Mouse (Mus musculus) testis, adult 2 months (tissue): ENCODE results near the gene Rassf4.

Experiments
- CTCF ChIP-seq: fragments of 200-500 bp; IDR thresholded peaks from 2 replicates; pipeline ENCODE4 v1.5.1; 2012; ENCODE audit warnings: low read depth, mild to moderate bottlenecking, inconsistent platforms, low read length, moderate library complexity; ENCODE audit not compliant: control insufficient read depth, insufficient read depth, insufficient replicate concordance
- POLR2A ChIP-seq: fragments of 200-500 bp; IDR thresholded peaks from 2 replicates; pipeline ENCODE4 v1.6.1; 2012; ENCODE audit warnings: low read depth, mild to moderate bottlenecking, inconsistent platforms, low read length, moderate library complexity; ENCODE audit not compliant: control insufficient read depth

DNA sequence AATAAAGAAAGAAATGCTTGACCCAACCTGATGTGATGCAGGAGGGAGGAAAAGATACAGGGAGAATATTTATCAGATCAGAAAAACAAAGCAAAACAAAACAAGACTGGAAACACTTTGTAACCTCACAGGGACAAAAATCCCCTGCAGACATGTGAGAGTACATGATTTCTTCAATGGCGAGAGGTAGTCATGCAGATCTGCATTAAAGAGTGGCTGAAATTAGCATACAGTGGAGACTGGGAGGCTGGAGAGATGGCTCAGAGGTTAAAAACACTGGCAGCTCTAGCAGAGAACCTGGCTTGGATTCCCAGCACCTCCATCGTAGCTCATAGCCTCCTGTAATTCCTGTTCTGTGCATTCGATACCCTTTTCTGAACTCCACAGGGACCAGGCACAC, 38.8 kb upstream of the Rassf4 start:
- TF ChIP-seq CTCF (no peak), POLR2A (no peak)
